Mouse (Mus musculus) lung, adult 18-20 months (tissue): ENCODE results near the gene Txk.

Source experiments
- DNase-seq, 2 experiments: peaks; one replicate each; pipeline ENCODE4 v3.0.0; 2022; ENCODE audit warnings: mixed read lengths in 2 of 2

The Txk gene

GRCm38 (mm10) chr5:72681451-72681850, 71.1 kb downstream of the Txk start:
- DNase-seq = peak; percentile 9 to 25

GRCm38 (mm10) chr5:72674994-72675542, 77.5 kb downstream of the Txk start:
- DNase-seq = peak; percentile 9 to 26

GRCm38 (mm10) chr5:72671017-72671699, 81.4 kb downstream of the Txk start:
- no peak for DNase-seq

GRCm38 (mm10) chr5:72668351-72668750, 84.2 kb downstream of the Txk start:
- DNase-seq = no peak

DNA sequence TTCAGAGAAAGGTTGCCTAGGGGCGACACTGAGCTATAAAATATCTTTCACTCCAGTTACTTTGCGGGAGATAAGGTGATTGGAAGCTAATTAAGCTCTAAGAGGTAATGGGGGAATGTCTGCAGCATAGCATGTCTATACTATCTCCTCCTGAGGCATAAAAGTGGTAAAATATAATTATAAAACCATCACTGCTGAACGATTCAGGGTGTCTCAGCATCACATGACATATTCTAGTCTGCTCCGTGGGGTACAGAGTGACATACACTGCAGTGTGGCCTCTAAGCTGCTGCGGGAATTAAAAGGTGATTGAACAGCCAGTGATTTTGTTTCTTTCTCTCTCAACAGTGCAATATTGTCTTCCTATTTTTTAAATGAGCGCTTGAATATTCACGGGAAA, 86.1 kb downstream of the Txk start:
- no peak for DNase-seq

- peak; percentile 41 to 51 for DNase-seq
Observed at GRCm38 (mm10) chr5:72665281-72665680, 87.3 kb downstream of the Txk start.

DNA sequence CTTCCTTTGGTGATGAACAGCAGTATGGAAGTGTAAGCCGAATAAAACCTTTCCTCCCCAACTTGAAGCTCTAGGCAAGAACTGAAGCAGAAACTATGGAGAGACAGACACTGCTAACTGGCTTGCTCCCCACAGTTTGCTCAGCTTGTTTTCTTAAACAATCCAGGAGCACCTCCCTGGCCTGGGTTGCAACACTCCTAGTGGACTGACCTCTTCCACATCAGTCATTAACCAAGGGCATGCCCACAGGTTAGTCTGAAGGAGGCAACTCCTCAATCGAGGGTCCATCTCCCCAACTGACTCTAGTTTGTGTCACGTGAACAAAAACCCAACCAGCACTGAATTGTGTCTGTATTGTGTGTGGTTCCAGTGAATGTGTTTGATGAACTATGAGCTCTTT, 87.7 kb downstream of the Txk start:
- peak; percentile 25 to 48 for DNase-seq

- no peak for DNase-seq
Observed at GRCm38 (mm10) chr5:72664126-72664525, 88.5 kb downstream of the Txk start.

- DNase-seq = no peak
Observed at GRCm38 (mm10) chr5:72661051-72661781, 91.4 kb downstream of the Txk start.

DNA sequence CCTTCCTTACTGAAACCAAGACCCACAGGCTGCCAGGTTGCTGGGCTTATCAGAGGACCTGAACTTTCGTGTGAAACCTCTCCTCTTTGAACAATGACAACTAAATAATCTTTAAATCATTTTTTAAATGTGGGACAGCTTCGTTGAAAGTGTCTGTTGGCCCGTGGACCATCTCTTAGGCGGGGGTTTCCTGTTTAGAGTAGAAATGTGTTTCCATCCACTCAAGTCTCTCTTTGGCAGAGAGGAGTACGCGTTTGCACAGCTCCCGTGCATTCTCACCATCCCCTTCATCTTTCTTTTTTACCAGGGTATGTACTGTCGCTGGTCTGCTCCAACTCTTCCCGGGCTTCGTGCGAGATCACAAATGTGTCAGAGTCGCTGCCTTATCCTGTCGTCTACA, 94.2 kb downstream of the Txk start:
- DNase-seq = no peak

DNA sequence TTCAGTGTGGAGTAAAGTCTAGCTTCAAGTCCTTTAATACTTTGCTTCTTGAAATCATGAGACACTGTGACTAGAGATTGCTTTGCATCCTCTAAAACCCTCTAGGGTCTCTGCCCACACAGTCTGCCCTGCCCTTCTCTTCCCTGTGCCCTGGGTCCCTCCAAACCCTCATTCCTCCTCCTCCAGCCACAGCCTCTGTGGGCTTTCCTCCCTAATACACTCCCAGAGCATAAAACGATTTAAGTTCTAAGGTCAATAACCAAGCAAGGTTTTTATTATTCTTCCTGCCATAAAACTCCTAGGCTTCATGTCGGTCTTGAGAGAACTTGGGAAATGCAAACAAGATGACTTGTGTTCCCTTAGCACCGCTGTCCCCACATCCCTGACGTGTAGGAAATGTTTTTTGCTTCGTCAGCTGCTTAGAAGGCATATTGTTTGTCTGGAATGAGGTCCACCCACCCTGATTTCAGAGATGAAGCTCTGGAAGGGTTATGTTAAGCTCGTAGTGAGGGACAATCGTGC, 96.2 kb downstream of the Txk start:
- DNase-seq = no peak

DNA sequence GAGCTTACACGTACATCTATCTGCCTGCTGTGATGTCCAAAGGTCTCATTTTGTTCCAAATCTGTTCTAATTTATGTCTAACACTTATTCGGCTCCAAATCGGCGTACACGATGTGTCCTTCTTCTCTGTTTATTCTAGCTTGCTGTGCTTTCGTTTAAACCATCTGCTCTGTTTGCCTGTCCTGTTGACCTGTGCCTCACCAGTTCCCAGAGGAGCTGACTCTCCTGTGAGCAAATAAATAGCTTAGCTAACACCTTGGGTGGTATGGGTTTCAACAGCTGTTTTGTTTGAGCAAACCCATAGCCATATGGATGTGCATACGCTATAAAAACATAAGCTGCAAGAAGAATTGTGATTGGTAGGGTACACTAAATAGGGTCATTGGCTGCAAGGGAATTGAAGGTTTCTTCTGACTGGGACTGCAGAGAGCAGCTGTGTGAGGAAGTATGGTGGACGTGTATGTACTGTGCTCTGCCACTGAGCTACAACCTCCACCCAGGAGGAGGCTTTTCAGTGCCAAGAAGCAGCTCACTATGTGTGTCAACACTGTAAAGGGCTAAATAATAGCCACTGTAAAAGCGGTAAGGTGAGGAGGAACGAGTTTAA, 99.4 kb downstream of the Txk start:
- DNase-seq = no peak

DNA sequence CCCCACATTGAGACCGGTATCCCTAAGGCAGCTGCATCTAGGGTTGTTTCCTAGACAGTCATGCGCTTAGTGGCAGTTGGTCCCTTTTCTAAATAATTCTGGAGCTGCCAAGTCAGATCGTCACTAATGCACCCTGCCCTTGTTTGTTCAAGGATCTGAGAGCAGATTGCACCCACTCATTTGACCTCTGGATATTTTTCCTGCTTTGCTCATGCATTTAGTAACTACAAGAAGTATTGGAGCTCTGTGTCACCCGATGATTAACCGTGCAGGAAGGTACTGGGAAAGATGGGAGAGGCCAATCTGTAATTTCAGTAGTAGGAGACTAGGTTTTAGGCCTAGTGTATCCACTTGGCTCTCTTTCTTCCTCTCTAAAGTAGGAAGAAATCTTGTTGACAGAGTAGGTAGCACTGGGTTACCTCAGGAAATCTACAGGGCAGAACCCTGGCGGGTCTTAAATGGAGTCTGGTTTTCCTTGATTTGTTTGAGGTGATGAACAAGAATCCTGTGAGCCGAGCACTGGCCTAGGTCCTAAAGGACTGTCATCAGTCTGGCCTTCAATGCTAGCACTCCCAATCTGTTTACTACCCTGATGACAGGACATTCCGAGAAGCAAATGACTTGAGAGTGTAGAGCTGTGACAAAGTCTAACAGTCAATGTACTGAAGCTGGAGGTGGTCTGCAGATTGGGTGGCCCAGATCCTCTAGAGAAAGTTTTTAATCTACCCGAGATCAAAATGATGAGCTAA, 103.4 kb downstream of the Txk start:
- peak in 1 of 2 experiments; percentile 10 for DNase-seq

DNA sequence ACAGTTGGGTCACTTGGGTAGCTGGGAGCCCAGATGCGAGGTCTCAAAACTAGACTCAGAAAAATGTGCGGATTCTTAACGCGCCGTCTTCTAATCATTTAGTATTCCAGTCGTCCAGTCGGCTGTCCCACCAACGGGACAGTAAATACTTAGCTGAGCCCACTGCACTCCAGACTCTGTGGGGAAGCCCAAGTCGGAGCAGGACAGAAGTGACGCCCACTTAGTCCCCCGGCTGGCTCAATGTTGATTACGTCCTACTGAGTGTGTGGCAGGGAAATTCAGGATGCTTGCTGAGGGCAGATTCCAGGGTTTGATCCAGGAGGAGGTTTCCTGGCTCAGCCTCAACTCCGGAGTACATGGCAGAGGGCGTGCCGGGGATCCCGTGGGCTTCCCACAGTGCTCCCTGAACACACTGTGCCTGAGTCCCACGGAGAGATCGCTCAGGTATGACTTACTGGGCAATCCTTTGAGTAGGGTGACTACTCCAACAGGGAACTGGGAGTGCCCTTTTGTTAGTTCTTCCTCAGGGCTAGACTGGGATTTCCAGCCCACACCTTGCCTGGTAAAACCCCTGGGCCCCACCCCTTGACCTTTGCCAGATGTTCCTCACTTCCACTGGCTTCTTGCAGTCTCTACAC, 104.5 kb downstream of the Txk start:
- DNase-seq = peak in 1 of 2 experiments; percentile 11

DNA sequence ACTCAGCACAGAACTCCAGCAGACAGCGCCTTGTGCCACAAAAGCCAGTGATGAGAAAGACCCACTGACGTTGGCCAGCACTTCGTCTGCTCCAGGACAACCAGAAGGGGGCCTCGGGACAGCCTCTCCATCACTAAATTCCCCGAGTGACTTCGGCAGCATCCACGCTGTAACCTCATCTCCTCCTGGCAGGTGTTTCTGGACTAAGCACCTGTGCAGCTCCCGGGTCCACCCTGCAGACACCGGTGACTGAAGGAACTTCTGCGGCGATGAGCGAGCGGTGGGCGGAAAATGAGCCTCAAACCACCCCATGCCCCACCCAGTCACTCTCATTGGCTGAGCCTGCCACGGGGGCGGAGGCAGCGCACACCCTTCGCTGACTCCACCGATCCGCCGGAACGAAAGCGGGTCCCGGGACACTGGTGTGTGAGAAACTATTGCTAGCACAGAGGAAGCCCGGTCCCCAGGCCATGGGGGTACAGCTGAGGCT, 105.1 kb downstream of the Txk start, which contains the start of gene Nipal1:
TSS of gene Nipal1 (plus strand) at position 378 of the 490 bp plus-strand sequence.
- DNase-seq = peak; percentile 67 to 72

GRCm38 (mm10) chr5:72646996-72647395, 105.6 kb downstream of the Txk start:
- no peak for DNase-seq

DNA sequence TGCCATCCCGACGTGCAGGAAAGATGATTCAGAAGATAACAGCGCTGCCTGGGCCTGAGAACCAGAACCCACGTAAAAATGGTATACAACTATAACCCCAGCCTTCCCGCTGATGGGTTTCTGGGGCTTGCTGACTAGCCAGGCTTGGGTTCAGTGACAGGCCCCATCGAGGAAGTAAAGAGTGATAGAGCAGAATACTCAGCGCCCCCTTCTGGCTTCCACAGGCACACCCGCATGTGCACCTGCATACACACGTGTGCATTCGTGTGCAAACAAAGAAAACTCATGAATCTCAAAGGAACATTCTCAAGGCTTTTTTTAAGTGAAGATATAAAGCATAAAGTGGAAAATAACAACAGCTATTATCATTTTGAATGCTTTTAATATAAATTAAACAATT, 106.4 kb downstream of the Txk start:
- no peak for DNase-seq
